Mouse (Mus musculus) gastrocnemius, adult 8-10 months (tissue): ENCODE measurements around the gene Csdc2. TPM values are rescaled to one million over a fixed set of nuclear protein-coding genes. Genes with fewer than 3 reads are reported as not detected.
"Not testable (repeated sequence)": the region's sequence is repeated elsewhere in the genome, so short reads cannot be mapped to it uniquely, and the experiment has no call there.

Experiments
- DNase-seq, 2 experiments: peaks; one replicate each; pipeline ENCODE4 v3.0.0; 2022; ENCODE audit warnings: low spot score in 2 of 2
- total RNA-seq, 4 experiments: library from RNA; stranded (reverse); gene quantifications; 2 replicates each; pipeline ENCODE4 v1.2.4; 2022

Gene Csdc2
- 1 to 10 TPM in 2 of 4 experiments, under 1 TPM in 2; 0.67 to 1.9 (median 0.90) TPM for total RNA-seq

- no peak for DNase-seq
These were observed at the start of gene Csdc2 for GRCm38 (mm10) chr15:81936679-81937078. Gene Csdc2, plus strand, starts transcription at chr15:81936759.

GRCm38 (mm10) chr15:81886795-81887550, 49.6 kb upstream of the Csdc2 start:
- no peak for DNase-seq

GRCm38 (mm10) chr15:81889175-81889574, 47.4 kb upstream of the Csdc2 start:
- peak; percentile 40 to 70 for DNase-seq

GRCm38 (mm10) chr15:81891140-81891802, 45.3 kb upstream of the Csdc2 start:
- DNase-seq, result no peak

GRCm38 (mm10) chr15:81891822-81892580, 44.6 kb upstream of the Csdc2 start:
- DNase-seq, result no peak

DNA sequence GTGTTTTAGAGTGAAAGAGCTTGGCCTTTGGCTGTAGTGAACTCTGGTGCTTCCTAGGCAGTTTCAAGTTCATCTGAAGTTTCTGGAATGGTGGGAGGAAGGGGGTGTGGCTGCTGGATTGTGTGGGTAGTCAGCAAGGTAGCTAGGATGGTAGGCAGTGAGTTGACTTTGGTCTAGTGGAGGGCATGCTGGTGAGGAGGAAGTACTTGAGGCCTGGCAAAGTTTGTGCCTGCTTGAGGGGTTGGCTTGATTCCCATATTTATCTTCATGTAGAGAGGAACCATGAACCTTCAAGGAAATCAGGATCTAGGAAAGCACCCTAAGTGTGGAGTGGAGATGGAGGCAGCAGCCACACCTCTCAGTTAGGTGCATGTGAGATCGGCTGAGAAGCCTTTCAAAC, 42.6 kb upstream of the Csdc2 start:
- no peak for DNase-seq

DNA sequence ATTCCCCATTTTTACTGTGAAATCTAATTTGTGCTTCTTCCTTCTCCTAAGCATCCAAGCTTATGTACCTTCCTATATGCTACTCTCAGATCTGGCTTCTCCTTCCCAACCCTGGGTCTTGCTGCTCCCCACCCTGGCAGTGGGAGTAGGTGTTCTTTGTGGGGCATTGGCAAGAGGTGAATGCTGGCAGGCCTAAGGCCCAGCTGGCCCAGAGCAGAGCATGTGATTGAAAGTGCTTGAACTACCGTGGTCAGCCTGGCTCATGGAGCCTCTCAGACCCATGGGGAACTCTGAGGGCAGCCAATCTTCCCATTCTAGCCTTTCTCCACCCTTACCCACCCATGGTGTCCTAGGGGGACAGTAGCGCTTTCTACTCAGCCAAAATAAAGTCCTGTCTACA, 40.2 kb upstream of the Csdc2 start:
- DNase-seq, result no peak

DNA sequence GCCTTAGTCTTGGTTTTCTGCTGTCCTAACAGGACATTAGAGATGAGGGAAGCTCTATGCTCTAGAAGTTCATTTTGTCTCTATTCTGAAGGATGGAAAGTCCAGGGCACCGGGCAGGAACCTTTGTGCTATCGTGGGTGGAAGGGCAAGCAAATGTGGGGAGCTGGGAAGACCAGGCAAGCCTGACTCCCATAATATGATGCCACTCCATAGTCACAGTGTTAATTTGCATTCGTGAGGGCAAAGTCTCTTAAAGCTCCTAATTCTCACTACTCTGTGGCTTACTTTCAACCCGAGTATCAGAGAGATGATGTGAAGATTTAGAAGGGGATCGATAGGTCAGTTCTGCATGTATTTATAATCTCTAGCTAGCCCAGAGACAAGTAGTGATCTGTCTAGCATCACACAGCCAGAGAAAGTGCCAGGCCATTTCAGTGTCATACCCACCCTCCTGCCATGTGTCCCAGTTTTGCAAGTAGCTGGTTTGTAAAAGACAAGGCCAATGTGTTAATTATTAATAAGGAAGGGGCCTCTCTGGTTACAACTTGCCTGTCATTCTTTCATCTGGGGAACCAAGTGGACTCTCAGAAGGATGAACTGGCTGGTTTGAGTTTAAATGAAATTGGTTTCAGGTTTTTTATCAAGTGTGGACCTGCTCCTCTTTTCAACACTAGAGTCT, 38.8 kb upstream of the Csdc2 start:
- no peak for DNase-seq

GRCm38 (mm10) chr15:81898751-81899150, 37.8 kb upstream of the Csdc2 start:
- DNase-seq, result no peak

DNA sequence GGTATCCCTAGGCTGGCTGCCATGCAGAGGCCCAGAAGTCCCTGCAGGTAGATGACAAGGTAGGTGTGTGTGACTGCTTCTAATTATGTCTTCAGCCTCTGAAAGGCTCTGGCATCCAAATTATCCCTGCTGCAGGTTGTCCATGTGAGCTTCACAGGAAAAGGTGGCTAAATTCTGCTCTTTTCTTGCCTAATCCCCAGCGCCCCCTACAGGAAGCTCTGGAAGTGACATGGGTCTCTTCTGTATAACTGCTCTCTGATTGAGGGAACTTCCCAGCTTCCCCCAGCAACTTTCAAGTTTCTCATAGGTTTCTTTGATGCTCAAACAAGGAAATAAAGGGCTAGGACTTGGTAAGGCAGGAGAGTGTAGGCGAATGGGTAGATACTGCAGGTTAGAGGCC, 31.6 kb upstream of the Csdc2 start:
- DNase-seq, result peak; percentile 61 to 64

DNA sequence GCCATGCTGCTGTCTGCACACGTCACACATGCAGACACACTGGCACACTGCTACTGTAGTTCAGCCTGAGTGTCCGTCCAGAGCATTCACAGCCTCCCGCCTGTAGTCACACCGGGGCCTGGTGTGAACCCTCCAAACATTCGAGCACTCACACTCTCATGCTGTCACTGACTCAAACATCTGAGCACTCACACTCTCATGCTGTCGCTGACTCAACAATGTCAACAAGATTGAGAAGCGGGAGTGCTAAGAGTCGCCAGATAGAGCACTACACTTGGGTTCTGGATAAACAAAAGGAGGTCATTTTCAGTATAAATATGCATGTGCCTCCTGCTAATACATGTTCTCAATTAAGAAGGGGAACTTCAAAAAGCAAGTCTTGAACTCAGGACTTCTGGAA, 28.6 kb upstream of the Csdc2 start:
- no peak for DNase-seq

- not testable (repeated sequence) for DNase-seq
These were observed 27.8 kb upstream of the Csdc2 start for GRCm38 (mm10) chr15:81908767-81909166.

DNA sequence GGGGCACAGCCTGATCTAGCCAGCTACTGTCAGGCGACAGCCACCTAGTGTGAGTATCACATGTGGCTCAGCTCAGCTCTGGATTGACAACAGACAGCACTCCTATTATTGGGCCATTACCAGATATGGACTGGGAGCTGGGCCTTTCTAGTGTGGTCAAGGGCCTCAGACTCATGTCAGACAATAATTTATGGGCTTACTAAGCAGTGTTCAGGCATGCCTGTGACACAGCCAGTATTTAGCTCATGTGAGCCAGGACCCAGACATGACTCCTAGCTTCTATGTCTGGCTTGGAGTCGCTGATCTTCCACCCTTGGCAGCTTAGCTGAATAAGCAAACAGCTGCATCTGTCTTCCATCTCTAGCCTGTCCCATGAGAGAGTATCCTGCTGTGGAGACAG, 24.1 kb upstream of the Csdc2 start:
- DNase-seq, result peak in 1 of 2 experiments; percentile 34

DNA sequence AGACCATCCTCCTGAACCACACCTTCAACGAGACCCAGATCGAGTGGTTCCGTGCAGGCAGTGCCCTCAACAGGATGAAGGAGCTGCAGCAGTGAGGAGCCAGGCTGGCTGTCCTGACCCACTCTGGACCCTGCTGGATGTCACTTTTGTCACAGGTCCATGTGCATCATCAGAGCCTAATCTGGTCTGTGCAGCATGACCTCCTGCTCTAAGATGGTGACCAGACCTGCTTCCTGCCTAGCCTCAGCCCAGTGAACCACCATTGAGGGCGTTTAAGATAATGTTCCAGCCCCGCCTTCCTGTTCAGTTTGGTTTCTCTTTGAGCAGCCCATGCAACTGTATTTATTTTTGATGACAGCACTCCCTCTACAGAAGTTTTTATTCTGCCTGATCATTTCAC, 21.9 kb upstream of the Csdc2 start:
- no peak for DNase-seq

DNA sequence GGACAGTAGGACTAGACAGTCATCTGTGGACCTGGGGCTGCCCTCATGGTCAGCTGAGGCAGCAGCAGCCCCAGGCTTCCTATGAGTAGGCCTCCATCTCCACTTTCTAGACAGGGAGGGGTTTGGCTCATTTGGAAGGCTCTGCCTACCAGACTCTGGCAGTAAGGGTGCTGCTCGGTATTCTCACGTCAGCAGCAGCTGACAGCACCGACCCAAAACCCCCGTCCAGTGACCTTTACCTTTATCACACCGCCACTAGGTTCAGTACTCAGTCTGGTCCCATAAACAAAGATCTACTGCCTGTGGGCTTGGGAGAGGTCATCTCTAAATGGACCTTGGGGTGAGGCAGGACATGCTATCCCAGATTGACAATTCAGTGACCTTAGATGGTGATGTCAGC, 20.9 kb upstream of the Csdc2 start:
- DNase-seq, result no peak

- DNase-seq, result no peak
These were observed 19.4 kb upstream of the Csdc2 start for GRCm38 (mm10) chr15:81917201-81917600.

DNA sequence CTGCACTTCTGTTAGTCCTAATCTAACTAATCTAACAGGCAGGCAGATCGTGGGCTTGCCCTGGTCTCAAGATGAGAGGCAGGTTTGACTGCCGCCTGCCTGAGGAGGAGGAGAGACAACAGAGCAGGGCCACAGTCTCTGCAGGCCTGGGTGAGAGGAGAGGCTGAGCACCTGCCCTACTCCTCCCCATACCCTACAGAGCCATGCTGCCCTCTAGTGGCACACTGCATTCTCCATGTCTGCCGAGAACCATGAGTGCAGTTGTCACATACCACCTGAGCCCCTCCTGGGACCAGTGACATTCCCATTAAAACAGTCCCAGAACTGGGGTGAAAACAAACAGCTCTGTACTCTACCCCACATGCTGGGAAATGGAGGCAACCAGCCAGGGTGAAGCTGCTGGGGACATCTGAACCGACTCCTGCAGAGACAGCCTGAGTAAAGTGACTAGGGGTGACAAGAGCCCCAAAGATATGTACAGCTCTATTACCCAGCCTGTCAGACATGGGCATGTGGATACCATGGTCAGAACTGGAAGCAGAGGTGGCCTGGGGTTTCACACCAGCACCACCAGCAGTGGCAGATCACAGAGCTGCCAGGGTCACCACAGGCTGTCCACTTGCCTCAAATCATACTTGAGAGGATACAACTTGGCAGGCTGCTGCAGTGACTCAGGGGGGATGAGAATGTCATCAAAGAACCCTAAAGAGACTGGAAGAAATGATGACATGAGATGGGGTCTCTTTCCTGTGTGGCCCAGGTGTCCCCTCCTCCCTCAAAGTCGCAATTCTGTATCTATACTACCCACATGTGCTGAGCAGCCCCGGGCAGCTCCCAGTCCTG, 18.7 kb upstream of the Csdc2 start:
- peak; percentile 51 to 62 for DNase-seq

- no peak for DNase-seq
These were observed 17.5 kb upstream of the Csdc2 start for GRCm38 (mm10) chr15:81919062-81919461.

DNA sequence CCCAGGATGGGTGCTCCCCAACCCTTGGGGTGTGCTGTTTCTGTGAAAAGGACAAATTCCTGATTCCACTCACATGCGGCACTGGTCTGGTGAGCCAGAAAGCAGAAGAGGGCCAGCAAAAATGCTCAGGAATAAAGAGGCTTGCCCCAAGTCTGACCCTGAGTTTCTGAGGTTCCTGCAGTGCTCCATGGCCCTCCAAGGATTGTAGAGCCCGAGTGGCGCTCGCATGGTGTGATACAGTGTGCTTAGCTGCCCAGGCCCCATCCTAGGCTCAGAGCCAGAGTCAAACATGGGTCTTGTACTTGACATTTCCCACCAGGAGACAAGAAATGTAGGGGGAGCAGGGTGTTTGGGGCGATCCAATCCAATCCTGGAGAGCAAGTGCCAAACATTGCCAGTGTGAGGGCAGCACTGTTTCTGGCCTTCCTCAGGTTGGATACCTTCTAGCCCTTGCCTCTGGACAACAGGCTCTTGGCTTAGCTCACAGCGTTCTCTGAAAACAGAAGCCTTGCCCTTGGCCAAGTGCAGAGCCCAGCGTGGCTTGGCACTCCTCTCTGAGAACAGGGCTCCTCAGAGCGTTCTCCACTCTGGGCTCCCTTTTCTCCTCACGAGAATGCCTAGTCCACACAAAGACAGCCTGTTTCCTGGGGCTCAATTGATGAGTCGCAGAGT, 15.9 kb upstream of the Csdc2 start:
- DNase-seq, result no peak

GRCm38 (mm10) chr15:81921255-81921654, 15.3 kb upstream of the Csdc2 start:
- no peak for DNase-seq
